Comparison of ENCODE assay signal across 11 mouse cellular contexts in the genomic region with DNA sequence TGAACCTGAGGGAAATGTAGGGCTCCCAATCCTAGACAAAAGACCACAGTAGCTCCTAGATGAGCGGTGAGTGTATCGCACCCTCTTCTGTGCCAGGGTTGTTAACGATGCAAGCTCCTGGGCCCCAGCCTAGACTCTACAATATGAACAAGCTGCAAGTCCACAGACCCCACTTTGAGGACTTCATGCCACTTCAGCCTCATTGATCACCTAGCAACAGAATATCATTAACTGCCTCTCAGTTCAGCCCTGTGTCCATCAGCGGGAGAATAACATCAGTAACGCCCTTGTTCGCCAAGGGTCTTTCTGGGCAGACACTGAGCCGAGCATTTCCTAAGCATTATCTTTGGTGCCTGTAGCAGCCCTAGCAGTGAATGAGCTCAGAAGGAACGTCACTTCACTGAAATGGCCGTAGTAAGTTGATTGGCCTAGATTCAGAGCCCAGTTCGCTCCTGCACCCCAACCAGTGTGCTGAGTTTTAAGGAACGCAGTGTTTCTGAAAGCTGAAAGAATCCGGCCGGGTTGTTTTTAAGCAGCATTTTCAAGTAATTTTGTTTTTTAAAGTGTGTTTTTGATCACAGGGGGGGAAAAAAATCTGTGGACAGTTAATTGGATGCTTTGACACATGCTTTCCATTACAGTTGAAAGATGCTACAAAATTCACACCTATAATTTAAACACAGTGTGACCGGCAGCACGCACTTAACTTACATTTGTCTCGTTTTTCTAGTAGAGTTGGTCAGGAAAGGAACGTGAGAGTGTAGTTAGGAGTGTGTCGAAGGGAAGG. TPM values are rescaled to one million over a fixed set of nuclear protein-coding genes. Genes with fewer than 3 reads are reported as not detected.
DNase-seq lines count a peak whose midpoint lies in the region; ATAC-seq and TF ChIP-seq lines count a peak whose summit lies in the region.
"Had no signal": no experiment of that assay in that cellular context is flagged by ENCODE, and none has a peak within 500 bp of the region (broad histone marks: within the 10 kb centered on the region; RNA-seq: fewer than 3 reads in every experiment).

No protein-coding gene starts in this region.

- peak; percentile 92 for ATAC-seq in forebrain, embryonic 12.5 days (ENCODE audit: low FRiP score)
- ATAC-seq in midbrain, embryonic 14.5 days (ENCODE audit: low FRiP score, low TSS enrichment): peak; percentile 88
- no peak for ATAC-seq in liver, postnatal 0 days

- no peak for TF ChIP-seq EP300 in liver, postnatal 0 days (IDR thresholded peaks at IDR 0.05; ENCODE audit: low read depth)

- DNase-seq in embryo, embryonic 11 days: peak; percentile 73
- peak; percentile 48 to 78 for DNase-seq in layer of hippocampus, adult 8-10 months (ENCODE audit: low spot score in 2 of 2)
- DNase-seq in midbrain, embryonic 14.5 days: peak; percentile 79
- no peak for DNase-seq in lung, postnatal 4 days
- DNase-seq in gastrocnemius, postnatal 4 days (ENCODE audit: low spot score in 2 of 2): no peak
- DNase-seq in spleen, adult 18-20 months: no peak
- DNase-seq in liver, postnatal 0 days: no peak
- DNase-seq: adrenal gland, adult 8-10 months; thymus, postnatal 4 days had no signal

- H3K9ac ChIP-seq in forebrain, embryonic 12.5 days: no peak overlapping the region
- no peak overlapping the region for H3K9ac ChIP-seq in midbrain, embryonic 14.5 days (replicated peaks; ENCODE audit: low read length)
- H3K9ac ChIP-seq in liver, postnatal 0 days (replicated peaks): no peak overlapping the region
- H3K9ac ChIP-seq: heart, embryonic 15.5 days had no signal

- TF ChIP-seq CTCF in liver, postnatal 0 days (IDR thresholded peaks at IDR 0.05; ENCODE audit: low read depth): no peak

- no peaks in the 10 kb centered on the region for H3K9me3 ChIP-seq in forebrain, embryonic 12.5 days
- no peaks in the 10 kb centered on the region for H3K9me3 ChIP-seq in midbrain, embryonic 14.5 days (ENCODE audit: control insufficient read depth, low read length)
- no peaks in the 10 kb centered on the region for H3K9me3 ChIP-seq in liver, postnatal 0 days (ENCODE audit: low read length)
- H3K9me3 ChIP-seq: heart, embryonic 15.5 days had no signal

- no peaks in the 10 kb centered on the region for H3K27me3 ChIP-seq in forebrain, embryonic 12.5 days
- H3K27me3 ChIP-seq in midbrain, embryonic 14.5 days (ENCODE audit: control insufficient read depth, insufficient read depth, low read length): no peaks in the 10 kb centered on the region; the same call in 1 of the 2 replicates
- no peaks in the 10 kb centered on the region for H3K27me3 ChIP-seq in liver, postnatal 0 days (ENCODE audit: insufficient read depth, low read length)
- H3K27me3 ChIP-seq: heart, embryonic 15.5 days had no signal

- peaks cover 8% of the 10 kb centered on the region; the same call in 1 of the 2 replicates for H3K36me3 ChIP-seq in forebrain, embryonic 12.5 days (replicated peaks)
- no peaks in the 10 kb centered on the region for H3K36me3 ChIP-seq in midbrain, embryonic 14.5 days (ENCODE audit: control insufficient read depth, insufficient read depth, low read length)
- peaks cover 2% of the 10 kb centered on the region for H3K36me3 ChIP-seq in liver, postnatal 0 days (replicated peaks; ENCODE audit: insufficient read depth, low read length)
- H3K36me3 ChIP-seq: heart, embryonic 15.5 days had no signal

- no peak overlapping the region for H3K4me3 ChIP-seq in forebrain, embryonic 12.5 days (replicated peaks)
- no peak overlapping the region for H3K4me3 ChIP-seq in midbrain, embryonic 14.5 days (replicated peaks; ENCODE audit: low read depth, low read length)
- no peak overlapping the region for H3K4me3 ChIP-seq in liver, postnatal 0 days (ENCODE audit: low read depth, low read length)
- H3K4me3 ChIP-seq: heart, embryonic 15.5 days had no signal

- peaks cover 38% of the 10 kb centered on the region for H3K4me1 ChIP-seq in forebrain, embryonic 12.5 days
- 0 out of 2 replicates have a peak, but pooled peaks cover 9% of the 10 kb centered on the region for H3K4me1 ChIP-seq in midbrain, embryonic 14.5 days (ENCODE audit: control insufficient read depth, insufficient read depth, low read length)
- no peaks in the 10 kb centered on the region for H3K4me1 ChIP-seq in liver, postnatal 0 days (ENCODE audit: insufficient read depth)

- H3K4me2 ChIP-seq in forebrain, embryonic 12.5 days: peak overlapping the region; percentile 6
- H3K4me2 ChIP-seq in midbrain, embryonic 14.5 days (ENCODE audit: low read length): peak overlapping the region; percentile 17; the same call in 1 of the 2 replicates
- no peak overlapping the region for H3K4me2 ChIP-seq in liver, postnatal 0 days (ENCODE audit: low read depth, low read length)
- H3K4me2 ChIP-seq: heart, embryonic 15.5 days had no signal

- peak overlapping the region; percentile 91 for H3K27ac ChIP-seq in forebrain, embryonic 12.5 days
- H3K27ac ChIP-seq in midbrain, embryonic 14.5 days (replicated peaks; ENCODE audit: low read depth, low read length): peak overlapping the region; percentile 58
- no peak overlapping the region for H3K27ac ChIP-seq in liver, postnatal 0 days (ENCODE audit: low read depth)
- H3K27ac ChIP-seq: heart, embryonic 15.5 days had no signal

- 27% methylated on average over 18 of the region's 18 CpGs for WGBS in forebrain, embryonic 12.5 days
- 29% methylated on average over 18 of the region's 18 CpGs for WGBS in midbrain, embryonic 14.5 days
- WGBS in liver, postnatal 0 days (ENCODE audit: insufficient replicate concordance): 86% methylated on average over 18 of the region's 18 CpGs

RNA-seq across cellular contexts. Expression of gene Bcl10, which starts 32.1 kb away (rescaled TPM):
- 50.7 and 50.8 TPM in 2 replicates for polyA plus RNA-seq in forebrain, embryonic 12.5 days (2016; fragmentation: Nextera tagmentation; extraction: Ambion mirVana)
- total RNA-seq in layer of hippocampus, adult 8-10 months (2022): 10 to 100 TPM; 10.6 to 16.1 (median 14.2) TPM
- 34.3 and 42.3 TPM in 2 replicates for polyA plus RNA-seq in midbrain, embryonic 14.5 days (2014; fragmentation: Nextera tagmentation; extraction: Ambion mirVana)
- total RNA-seq in gastrocnemius, postnatal 4 days (2021): 10 to 100 TPM; 23.7 to 26.8 TPM
- polyA plus RNA-seq in liver, postnatal 0 days (2015; fragmentation: Nextera tagmentation; extraction: Ambion mirVana): 20.9 and 22.9 TPM in 2 replicates

RNA-seq across cellular contexts. Expression of gene 2410004B18Rik, which starts 47.3 kb away (rescaled TPM):
- 63.0 and 64.4 TPM in 2 replicates for polyA plus RNA-seq in forebrain, embryonic 12.5 days (2016; fragmentation: Nextera tagmentation; extraction: Ambion mirVana)
- 10 to 100 TPM; 31.8 to 38.5 (median 33.2) TPM for total RNA-seq in layer of hippocampus, adult 8-10 months (2022)
- polyA plus RNA-seq in midbrain, embryonic 14.5 days (2014; fragmentation: Nextera tagmentation; extraction: Ambion mirVana): 76.6 and 85.3 TPM in 2 replicates
- 10 to 100 TPM; 15.0 to 22.4 TPM for total RNA-seq in gastrocnemius, postnatal 4 days (2021)
- 10.1 and 11.8 TPM in 2 replicates for polyA plus RNA-seq in liver, postnatal 0 days (2015; fragmentation: Nextera tagmentation; extraction: Ambion mirVana)

Comparison
In these comparisons a context has a peak if more than half of its experiments do, and no peak if none do; other contexts are left out.
1. DNase-seq: peak in embryo, embryonic 11 days (single experiment), layer of hippocampus, adult 8-10 months (2 of 2) and midbrain, embryonic 14.5 days (single experiment); none in lung, postnatal 4 days (0 of 2), gastrocnemius, postnatal 4 days (0 of 2), spleen, adult 18-20 months (0 of 2) and liver, postnatal 0 days (single experiment).